Mouse (Mus musculus): ENCODE measurements at regions not wholly inside any gene's neighbourhood (a gene's known extent, or its start where the extent isn't known, plus 50 kb on each side); places are given as distances from the start of the nearest gene placed in this dataset.

GRCm38 (mm10) chr10:125467503-125467902 lies 78.2 kb upstream of the Slc16a7 start:
- TF ChIP-seq POLR2A (IDR thresholded peaks at IDR 0.05; ENCODE audit: borderline replicate concordance, extremely low read depth, low read depth, low read length) (no peak), CTCF (IDR thresholded peaks at IDR 0.05; ENCODE audit: insufficient read depth, low read length) (no peak)
- Histone ChIP-seq H3K4me1 (ENCODE audit: control insufficient read depth, insufficient read depth, low read length) (no peaks in the 10 kb centered on the region), H3K4me3 (replicated peaks; ENCODE audit: extremely low read depth, low read depth, low read length) (no peak overlapping the region)
- no peak for DNase-seq
- WGBS: 77% methylated on average over 5 of the region's 5 CpGs

GRCm38 (mm10) chr10:125488350-125488749 lies 99.1 kb upstream of the Slc16a7 start:
- H3K4me1 ChIP-seq (ENCODE audit: control insufficient read depth, insufficient read depth, low read length): no peaks in the 10 kb centered on the region
- WGBS: 50% methylated on average over 3 of the region's 3 CpGs
- no peak for TF ChIP-seq POLR2A (IDR thresholded peaks at IDR 0.05; ENCODE audit: borderline replicate concordance, extremely low read depth, low read depth, low read length)
- TF ChIP-seq CTCF (IDR thresholded peaks at IDR 0.05; ENCODE audit: insufficient read depth, low read length): no peak
- no peak overlapping the region for H3K4me3 ChIP-seq (replicated peaks; ENCODE audit: extremely low read depth, low read depth, low read length)
- no peak for DNase-seq

GRCm38 (mm10) chr10:125490395-125490794 lies 101.1 kb upstream of the Slc16a7 start:
- TF ChIP-seq POLR2A (IDR thresholded peaks at IDR 0.05; ENCODE audit: borderline replicate concordance, extremely low read depth, low read depth, low read length): no peak
- no peak for DNase-seq
- WGBS: 42% methylated on average over 4 of the region's 4 CpGs
- no peak overlapping the region for H3K4me3 ChIP-seq (replicated peaks; ENCODE audit: extremely low read depth, low read depth, low read length)
- H3K4me1 ChIP-seq (ENCODE audit: control insufficient read depth, insufficient read depth, low read length): no peaks in the 10 kb centered on the region

- 40% methylated on average over 4 of the region's 4 CpGs for WGBS
- DNase-seq: no peak
- no peak for TF ChIP-seq CTCF (IDR thresholded peaks at IDR 0.05; ENCODE audit: insufficient read depth, low read length)
- TF ChIP-seq POLR2A (IDR thresholded peaks at IDR 0.05; ENCODE audit: borderline replicate concordance, extremely low read depth, low read depth, low read length): no peak
- Histone ChIP-seq H3K4me3 (replicated peaks; ENCODE audit: extremely low read depth, low read depth, low read length) (no peak overlapping the region), H3K4me1 (ENCODE audit: control insufficient read depth, insufficient read depth, low read length) (no peaks in the 10 kb centered on the region)
These were observed 105.2 kb upstream of the Slc16a7 start for GRCm38 (mm10) chr10:125494489-125494888.

GRCm38 (mm10) chr10:125498347-125498746 lies 109.1 kb upstream of the Slc16a7 start:
- TF ChIP-seq POLR2A (IDR thresholded peaks at IDR 0.05; ENCODE audit: borderline replicate concordance, extremely low read depth, low read depth, low read length) (no peak), CTCF (IDR thresholded peaks at IDR 0.05; ENCODE audit: insufficient read depth, low read length) (no peak)
- no peak for DNase-seq
- Histone ChIP-seq H3K4me3 (replicated peaks; ENCODE audit: extremely low read depth, low read depth, low read length) (no peak overlapping the region), H3K4me1 (ENCODE audit: control insufficient read depth, insufficient read depth, low read length) (no peaks in the 10 kb centered on the region)
- 22% methylated on average over 1 of the region's 1 CpGs for WGBS

- 61% methylated on average over 4 of the region's 4 CpGs for WGBS
- TF ChIP-seq POLR2A (IDR thresholded peaks at IDR 0.05; ENCODE audit: borderline replicate concordance, extremely low read depth, low read depth, low read length) (no peak), CTCF (IDR thresholded peaks at IDR 0.05; ENCODE audit: insufficient read depth, low read length) (no peak)
- Histone ChIP-seq H3K4me3 (replicated peaks; ENCODE audit: extremely low read depth, low read depth, low read length) (no peak overlapping the region), H3K4me1 (ENCODE audit: control insufficient read depth, insufficient read depth, low read length) (no peaks in the 10 kb centered on the region)
- DNase-seq: no peak
These were observed 111.1 kb upstream of the Slc16a7 start for GRCm38 (mm10) chr10:125500338-125500737.

GRCm38 (mm10) chr10:125515026-125515425 lies 125.8 kb upstream of the Slc16a7 start:
- WGBS: 45% methylated on average over 5 of the region's 5 CpGs
- DNase-seq: no peak
- TF ChIP-seq POLR2A (IDR thresholded peaks at IDR 0.05; ENCODE audit: borderline replicate concordance, extremely low read depth, low read depth, low read length) (no peak), CTCF (IDR thresholded peaks at IDR 0.05; ENCODE audit: insufficient read depth, low read length) (no peak)
- no peak overlapping the region for H3K4me3 ChIP-seq (replicated peaks; ENCODE audit: extremely low read depth, low read depth, low read length)
- H3K4me1 ChIP-seq (ENCODE audit: control insufficient read depth, insufficient read depth, low read length): no peaks in the 10 kb centered on the region

GRCm38 (mm10) chr10:125530876-125531275 lies 141.6 kb upstream of the Slc16a7 start:
- no peak for TF ChIP-seq CTCF (IDR thresholded peaks at IDR 0.05; ENCODE audit: insufficient read depth, low read length)
- TF ChIP-seq POLR2A (IDR thresholded peaks at IDR 0.05; ENCODE audit: borderline replicate concordance, extremely low read depth, low read depth, low read length): no peak
- Histone ChIP-seq H3K4me3 (replicated peaks; ENCODE audit: extremely low read depth, low read depth, low read length) (no peak overlapping the region), H3K4me1 (ENCODE audit: control insufficient read depth, insufficient read depth, low read length) (no peaks in the 10 kb centered on the region)
- no peak for DNase-seq
- WGBS: 77% methylated on average over 6 of the region's 6 CpGs

GRCm38 (mm10) chr10:125538316-125538715 lies 149.1 kb upstream of the Slc16a7 start:
- DNase-seq: no peak
- Histone ChIP-seq H3K4me1 (ENCODE audit: control insufficient read depth, insufficient read depth, low read length) (no peaks in the 10 kb centered on the region), H3K4me3 (replicated peaks; ENCODE audit: extremely low read depth, low read depth, low read length) (no peak overlapping the region)
- TF ChIP-seq POLR2A (IDR thresholded peaks at IDR 0.05; ENCODE audit: borderline replicate concordance, extremely low read depth, low read depth, low read length): no peak
- TF ChIP-seq CTCF (IDR thresholded peaks at IDR 0.05; ENCODE audit: insufficient read depth, low read length): no peak
- WGBS: 45% methylated on average over 1 of the region's 1 CpGs

- 43% methylated on average over 7 of the region's 7 CpGs for WGBS
- Histone ChIP-seq H3K4me3 (replicated peaks; ENCODE audit: extremely low read depth, low read depth, low read length) (no peak overlapping the region), H3K4me1 (ENCODE audit: control insufficient read depth, insufficient read depth, low read length) (no peaks in the 10 kb centered on the region; the same call in 1 of the 2 replicates)
- DNase-seq: no peak
- TF ChIP-seq CTCF (IDR thresholded peaks at IDR 0.05; ENCODE audit: insufficient read depth, low read length): no peak
- no peak for TF ChIP-seq POLR2A (IDR thresholded peaks at IDR 0.05; ENCODE audit: borderline replicate concordance, extremely low read depth, low read depth, low read length)
These were observed 197.4 kb upstream of the Slc16a7 start for GRCm38 (mm10) chr10:125586489-125587147.

Data from lung, adult 2 months (tissue).